Mouse (Mus musculus) gastrocnemius, adult 8-10 months (tissue): ENCODE results near the gene Vgll4. TPM values are rescaled to one million over a fixed set of nuclear protein-coding genes. Genes with fewer than 3 reads are reported as not detected.

Experiments used
- DNase-seq, 2 experiments: peaks; one replicate each; pipeline ENCODE4 v3.0.0; 2022; ENCODE audit warnings: low spot score in 2 of 2
- total RNA-seq, 4 experiments: library from RNA; stranded (reverse); gene quantifications; 2 replicates each; pipeline ENCODE4 v1.2.4; 2022

Vgll4 gene
- total RNA-seq = 10 to 100 TPM; 17.5 to 30.1 (median 21.6) TPM

GRCm38 (mm10) chr6:114969213-114970120 lies at the start of gene Vgll4:
Vgll4 (minus strand) TSS chr6:114969994.
- peak in 1 of 2 experiments; percentile 17 for DNase-seq

DNA sequence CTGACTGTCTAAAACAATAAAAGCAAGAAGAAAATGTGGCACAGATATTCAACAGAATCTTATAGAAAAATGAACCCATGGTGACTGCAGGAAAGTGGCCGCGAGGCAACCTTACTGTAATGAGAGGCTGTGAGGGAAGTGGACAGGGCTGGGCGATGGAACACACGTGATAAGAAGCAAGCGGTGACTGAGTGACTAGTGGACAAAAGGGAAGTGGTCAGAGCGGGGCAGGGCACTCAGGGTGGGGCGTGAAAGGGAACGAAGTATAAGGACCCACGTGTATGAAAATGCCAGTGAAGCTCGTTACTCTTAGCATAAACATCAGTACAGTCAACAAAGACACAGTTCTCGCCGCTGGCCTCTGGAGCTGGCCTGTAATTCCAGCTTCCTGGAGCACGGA lies 45.7 kb upstream of the Vgll4 start:
- no peak for DNase-seq

GRCm38 (mm10) chr6:115013574-115013973 lies 43.8 kb upstream of the Vgll4 start:
- no peak for DNase-seq

DNA sequence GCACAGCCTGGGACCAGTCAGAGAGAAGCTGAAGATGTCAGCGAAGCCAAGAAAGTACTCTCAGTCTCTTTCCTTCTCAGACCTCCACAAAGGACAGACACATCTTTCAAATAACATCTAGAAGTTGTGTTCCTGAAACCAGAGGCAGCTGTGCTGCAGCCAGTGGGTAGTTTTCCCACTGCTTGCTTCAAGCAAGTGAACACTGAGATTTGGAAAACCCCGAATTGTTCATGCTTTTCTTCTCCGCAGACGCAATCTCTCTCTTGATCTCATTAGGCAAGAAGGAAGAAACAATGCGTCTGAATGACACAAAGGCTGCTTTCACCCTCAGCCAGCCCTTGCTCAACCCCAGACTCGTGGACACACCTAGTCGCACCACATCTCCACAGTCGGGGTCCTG lies 42.0 kb upstream of the Vgll4 start:
- no peak for DNase-seq

DNA sequence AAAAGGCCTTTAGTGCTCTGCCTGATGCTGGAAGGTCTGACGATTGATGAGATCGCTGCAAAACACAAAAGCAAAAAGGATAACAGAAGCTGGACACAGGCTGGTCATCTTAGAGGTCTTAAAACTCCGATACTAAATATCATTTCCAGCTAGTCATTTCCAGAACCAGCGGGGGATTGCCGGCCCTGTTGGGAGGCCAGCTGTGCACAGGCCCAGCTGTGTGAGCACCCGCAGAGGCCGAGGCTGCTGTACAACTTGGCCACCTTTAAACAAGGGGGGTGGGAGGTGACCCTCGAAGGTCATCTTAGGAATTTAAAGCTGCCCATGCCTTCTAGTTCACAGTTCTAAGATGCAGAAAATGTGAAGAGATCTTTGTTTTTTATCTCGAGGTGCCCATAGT lies 41.0 kb upstream of the Vgll4 start:
- DNase-seq = no peak

DNA sequence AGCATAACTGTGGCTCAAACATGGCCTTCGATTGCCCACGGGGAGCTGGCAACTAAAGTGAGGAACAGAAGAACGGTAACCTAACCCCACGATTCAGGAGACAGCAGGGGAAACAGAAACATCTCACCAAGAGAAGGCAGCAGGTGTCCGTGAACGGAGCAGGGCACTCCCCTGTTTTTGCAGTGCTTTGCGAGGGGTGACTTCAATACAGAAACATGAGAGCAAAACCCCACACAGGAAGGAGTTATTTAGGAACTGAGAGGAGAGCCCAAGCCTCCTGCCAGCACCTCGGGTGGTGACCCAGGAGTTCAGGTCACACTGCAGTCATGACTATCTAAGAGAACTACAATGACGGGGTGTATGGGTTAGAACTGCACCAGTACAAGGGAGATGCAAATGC lies 40.5 kb upstream of the Vgll4 start:
- DNase-seq = no peak

DNA sequence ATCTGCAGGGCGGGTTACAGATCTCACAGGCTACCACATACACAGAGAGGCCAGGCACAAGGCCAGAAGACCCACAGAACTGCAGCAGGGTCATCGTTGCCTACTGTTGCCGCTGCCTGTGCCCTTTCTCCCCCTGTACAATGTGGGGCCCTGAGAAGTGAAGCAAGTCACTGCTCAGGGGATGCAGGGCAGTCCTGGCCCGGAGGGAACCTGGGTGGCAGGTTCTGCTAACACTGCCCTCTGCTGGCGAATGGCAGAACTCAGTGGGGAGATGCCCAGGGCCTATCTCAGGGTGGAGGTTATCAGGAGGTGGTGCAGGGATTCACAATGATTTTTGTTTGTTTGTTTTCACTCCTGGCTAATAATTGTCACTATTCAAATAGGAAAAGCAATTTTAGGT lies 37.9 kb upstream of the Vgll4 start:
- peak; percentile 37 to 41 for DNase-seq

DNA sequence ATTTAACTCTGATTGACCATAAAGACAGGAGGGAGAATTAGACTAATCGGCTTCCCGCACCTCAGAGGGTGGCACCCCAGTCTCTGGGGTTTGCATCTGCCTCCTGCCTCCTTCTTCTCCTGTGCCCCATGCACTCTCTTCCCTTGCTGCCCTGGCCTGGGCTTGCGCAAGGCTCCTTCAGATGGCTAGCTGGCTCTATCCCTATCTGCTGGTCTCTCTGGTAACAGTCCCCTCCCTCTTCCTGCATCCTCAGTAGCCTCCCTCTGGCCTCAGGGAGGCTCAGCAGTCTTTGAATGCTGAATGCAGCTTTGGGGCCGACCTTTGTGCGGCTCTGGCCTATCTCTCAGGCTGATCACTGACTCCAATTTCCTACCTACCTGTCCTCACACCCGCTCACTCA lies 37.2 kb upstream of the Vgll4 start:
- no peak for DNase-seq

DNA sequence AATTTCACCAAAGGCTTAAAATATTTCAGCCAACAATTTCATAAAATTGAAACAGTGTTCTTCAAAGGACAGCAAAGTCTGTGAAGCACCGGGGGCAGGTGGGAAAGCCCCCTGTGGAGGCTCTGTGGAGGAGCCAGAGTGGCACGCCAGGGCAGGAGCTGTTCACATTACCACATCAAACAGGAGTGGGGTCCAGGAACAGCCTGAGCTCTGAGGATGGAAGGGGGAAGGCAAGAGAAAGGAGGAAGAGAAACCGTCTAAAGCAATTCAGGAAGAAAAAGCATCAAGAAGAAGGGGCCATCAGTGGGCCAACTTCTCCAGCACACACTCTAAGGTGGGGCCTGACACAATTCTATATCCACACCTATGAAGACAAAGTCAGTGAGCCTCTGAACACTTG lies 36.3 kb upstream of the Vgll4 start:
- no peak for DNase-seq

- peak in 1 of 2 experiments; percentile 68 for DNase-seq
These were observed 35.6 kb upstream of the Vgll4 start for GRCm38 (mm10) chr6:115005351-115005890.

GRCm38 (mm10) chr6:115004636-115005035 lies 34.8 kb upstream of the Vgll4 start:
- no peak for DNase-seq

- DNase-seq = no peak
These were observed 28.7 kb upstream of the Vgll4 start for GRCm38 (mm10) chr6:114998374-114999031.

- DNase-seq = no peak
These were observed 27.7 kb upstream of the Vgll4 start for GRCm38 (mm10) chr6:114997471-114997870.

DNA sequence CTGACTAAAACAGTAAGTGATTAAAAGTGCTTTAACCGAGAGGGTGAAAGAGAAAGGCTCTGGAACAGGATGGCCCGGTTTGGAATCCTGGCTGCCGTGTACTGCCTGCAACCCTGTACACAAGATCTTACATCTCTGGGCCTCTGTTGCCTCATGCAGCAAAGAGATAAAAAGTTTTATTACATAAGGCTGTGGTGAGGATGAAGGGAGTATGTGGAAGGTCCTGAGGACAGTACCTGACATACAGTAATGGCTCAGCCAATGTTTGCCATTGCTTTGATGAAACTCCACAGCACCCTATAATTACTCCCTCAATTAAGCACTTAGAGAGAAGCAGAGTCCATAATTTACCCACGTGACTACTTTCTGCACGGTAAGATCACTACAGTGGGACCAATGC lies 27.1 kb upstream of the Vgll4 start:
- no peak for DNase-seq

DNA sequence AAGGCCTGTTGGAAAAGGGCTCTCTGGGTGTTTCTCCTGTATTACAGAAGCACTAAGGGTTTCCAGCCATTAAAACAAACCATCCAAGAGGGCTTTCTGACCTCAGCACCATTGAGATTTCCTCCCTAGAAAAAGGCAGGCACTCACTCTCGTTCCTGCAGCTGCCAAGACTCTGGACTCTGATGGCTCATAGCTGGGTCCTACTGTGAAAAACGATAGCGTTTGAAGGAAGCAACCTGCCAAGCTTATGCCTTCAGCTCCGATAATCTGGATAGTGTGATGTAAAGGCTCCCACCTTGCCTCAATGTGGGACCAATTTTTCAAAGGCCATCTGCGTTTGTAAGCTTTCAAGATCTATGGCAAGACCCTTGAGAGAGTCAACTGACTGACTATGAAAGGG lies 24.3 kb upstream of the Vgll4 start:
- no peak for DNase-seq

DNA sequence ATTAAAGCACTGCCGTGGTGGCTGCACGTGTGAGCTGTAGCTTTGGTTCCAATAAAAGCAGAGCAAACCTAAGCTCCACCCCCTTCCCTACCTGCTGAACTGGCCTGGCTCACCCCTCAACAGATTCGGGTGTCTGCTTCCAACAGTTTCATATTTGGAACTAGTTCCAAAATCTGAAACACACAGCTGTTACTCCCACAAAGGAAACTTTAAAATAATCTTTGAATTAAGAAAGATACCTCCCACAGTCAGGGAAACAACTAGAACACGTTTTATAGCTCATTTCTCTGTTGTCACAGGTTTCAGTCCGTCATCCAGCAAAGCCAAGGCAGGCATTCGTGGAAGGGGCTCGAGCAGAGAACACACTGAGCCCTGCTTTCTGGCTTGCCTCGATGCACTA lies 23.9 kb upstream of the Vgll4 start:
- DNase-seq = no peak

DNA sequence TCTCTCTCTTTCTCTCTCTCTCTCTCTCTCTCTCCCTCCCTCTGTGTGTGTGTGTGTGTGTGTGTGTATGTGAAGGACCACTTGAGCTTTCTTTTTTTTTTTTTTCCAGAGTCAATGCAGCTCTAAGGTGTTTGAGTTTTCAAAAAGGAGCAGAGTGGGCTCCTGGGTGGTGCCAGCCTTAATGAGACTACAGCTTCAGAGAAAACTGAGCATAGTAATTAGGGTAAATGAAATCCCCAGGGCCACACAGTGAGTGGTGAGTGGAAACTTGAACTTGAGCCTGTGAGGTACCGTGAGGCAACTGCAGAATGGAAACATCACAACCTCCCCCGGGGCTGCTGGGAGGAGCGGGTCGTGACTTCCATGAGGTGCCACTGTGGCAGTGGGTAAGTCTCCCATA lies 22.1 kb upstream of the Vgll4 start:
- no peak for DNase-seq

DNA sequence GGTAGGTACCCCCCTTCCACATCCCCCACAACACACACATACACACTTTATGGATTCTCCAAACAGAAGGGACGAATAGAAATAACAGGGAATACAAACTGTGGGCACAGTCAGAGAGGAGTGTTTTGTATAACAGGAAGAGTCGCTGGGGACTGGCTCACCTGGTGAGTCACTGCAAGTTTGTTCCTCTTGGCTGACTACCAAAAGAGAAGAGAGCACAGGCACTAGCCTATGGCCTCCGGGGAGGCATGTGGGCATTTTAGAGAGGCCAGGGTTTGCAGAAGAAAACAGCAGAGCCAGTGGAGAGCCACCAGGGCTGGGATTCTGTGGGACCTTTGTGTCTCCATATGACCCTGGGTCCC lies 18.8 kb upstream of the Vgll4 start:
- DNase-seq = no peak

DNA sequence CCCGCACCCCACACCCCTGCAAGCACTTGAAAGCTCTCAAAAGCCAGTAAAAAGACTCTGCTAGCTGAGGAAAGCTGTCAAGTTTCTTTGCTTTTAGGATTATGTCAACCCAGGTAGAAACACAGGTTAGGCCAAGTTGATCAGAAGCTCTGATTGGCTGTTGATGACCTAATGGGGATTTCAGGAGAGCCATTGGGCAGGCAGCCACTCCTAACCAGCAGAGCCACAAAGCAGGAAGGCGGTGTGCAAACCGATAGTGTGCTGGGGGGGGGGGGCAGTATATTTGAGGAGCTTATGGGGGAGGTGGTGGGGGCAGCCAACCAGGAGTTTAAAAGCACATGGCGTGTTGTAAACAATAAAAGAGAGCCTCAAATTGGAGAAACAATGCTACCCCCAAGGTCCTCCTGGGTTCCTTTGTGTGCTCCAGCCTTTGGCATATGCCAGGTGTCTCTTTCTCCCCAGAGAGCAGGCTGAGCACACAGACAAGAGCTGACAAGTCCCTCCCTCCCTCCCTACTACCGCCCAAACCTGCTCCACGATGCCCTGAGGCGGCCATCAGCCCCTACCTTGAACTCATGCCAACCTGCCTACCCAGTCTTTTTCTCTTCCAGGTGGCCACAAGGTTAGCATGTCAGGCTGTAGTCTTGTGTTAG lies 18.3 kb upstream of the Vgll4 start:
- no peak for DNase-seq

DNA sequence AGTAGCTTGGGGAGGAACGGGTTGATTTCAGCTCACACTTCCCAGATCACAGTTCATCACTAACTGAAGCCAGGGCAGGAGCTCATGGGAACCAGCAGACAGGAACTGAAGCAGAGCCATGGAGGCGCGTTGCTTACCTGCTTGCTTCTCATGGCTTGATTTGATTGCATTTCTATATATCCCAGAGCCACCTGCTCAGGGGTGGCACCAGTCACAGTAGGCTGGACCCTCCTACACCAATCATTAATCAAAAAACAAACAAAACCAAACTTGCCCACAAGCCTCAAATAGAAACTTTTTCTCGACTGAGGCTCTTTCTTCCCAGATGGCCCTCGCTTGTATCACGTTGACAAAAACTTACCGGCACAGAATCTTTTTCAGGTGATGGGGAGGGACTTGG lies 12.9 kb upstream of the Vgll4 start:
- DNase-seq = no peak

DNA sequence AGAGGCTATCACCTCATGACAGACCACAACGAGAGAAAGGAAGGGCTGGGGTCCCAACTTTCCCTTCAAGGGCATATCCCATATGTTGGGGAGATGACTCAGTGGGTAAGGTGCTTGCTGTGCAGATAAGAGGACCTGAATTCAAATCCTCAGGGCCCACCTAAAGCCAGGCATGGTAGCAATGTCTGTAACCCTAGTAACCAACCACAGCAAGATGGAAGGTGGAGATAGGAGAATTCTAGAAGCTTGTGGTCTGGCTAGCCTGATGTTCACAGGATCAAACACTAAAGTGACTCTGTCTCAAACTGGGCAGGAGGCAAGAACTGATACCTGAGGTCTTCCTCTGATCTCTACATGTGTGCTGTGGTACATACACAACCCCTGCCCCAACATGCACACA lies 9.9 kb upstream of the Vgll4 start:
- DNase-seq = no peak

DNA sequence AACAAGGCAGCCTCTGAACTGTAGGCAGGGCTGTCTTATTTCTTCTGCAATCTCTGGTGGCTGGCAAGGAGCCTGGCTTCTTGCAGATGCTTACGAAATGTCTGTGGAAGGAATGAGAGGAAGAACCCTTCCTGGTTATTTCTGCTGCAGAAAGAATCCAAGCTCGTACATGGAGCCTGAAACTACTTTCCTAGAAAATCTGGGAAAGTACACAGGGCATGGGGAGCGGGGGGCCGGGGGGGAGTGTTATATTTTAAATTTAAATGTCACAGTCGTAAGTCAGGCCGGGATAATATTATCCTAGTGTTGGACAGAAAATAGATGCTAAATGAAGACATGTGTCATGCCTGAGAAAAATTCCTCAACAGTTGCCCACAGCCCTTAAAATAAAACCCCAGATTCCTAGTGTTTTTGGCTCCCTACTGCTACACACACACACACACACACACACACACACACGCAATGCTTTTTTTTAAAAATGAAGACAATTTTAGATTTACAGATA lies 7.2 kb upstream of the Vgll4 start:
- peak; percentile 17 to 49 for DNase-seq
